Mouse (Mus musculus): Measurements from ENCODE around the gene 4930595D18Rik. TPM values are rescaled to one million over a fixed set of nuclear protein-coding genes. Genes with fewer than 3 reads are reported as not detected.

Gene 4930595D18Rik
- total RNA-seq (2023), result under 1 TPM in 1 of 2 experiments, not detected in 1; 0.44 TPM

DNA sequence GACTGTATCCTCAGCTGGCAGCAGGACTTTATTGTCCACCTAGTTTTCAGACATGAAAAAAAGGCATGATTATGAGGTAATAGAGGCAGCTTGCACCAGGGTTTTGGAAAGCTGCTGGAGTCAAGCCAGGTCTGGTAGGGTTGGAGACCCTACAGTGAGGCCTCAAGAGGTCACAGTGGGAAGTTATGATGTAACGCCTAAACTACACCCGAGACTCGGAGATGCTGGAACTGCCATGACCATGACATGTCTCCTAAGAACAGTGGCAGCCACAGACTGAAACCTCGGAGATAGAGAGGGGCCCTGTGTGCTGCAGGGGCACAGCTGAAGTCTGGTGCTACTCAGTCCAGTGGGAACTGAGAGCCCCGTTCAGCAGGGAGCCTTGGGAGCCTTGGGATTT, at the start of gene 4930595D18Rik:
Gene 4930595D18Rik, minus strand, starts transcription at position 16 of the 400 bp plus-strand sequence.

DNA sequence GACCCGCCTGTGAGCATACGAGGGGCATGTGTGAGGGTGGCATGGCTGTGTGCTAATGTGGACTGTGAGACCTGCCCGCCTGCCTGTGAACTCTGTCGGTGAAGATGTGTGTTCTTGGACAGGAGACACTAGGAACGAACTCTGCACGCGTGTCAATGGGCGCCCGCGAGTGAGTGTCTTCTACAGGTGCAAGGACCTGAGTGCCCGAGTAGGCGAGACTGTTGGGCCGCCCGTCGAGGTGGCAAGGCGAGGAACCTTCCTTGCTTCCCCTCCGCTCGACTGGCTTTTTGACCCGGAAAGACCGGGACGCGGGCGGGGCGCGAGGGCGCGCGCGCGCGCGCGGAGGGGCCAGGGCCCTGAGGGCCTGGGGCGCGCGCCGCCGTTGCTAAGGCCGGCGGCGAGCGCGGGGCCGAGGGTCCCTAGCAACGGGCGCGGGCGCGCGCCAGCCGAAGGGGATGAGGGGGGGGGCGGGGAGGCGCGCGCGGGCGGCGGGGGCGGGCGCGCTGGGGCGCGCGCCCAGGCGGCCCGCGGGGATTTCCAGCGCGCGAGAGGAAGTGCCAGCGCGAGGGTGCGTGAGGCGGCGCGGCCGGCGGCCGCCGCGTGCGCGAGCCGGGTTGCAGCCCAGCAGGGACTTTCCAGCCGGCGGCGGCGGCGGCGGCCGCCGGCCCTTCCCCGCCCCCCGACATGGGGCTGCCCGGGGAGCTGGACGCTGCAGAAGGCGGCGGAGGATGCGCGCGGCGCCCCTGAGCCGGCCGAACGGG, 18.3 kb downstream of the 4930595D18Rik start, which contains the start of gene Traf3:
Gene Traf3, plus strand, starts transcription at position 540 of the 761 bp plus-strand sequence.

Other genes with a start within 250 kb of the 4930595D18Rik start
- gene Ankrd9, start 205.5 kb downstream of the 4930595D18Rik start, total RNA-seq (2023), result 10 to 100 TPM; 20.5 to 26.4 TPM
- 10 to 100 TPM; 38.7 to 41.7 TPM for gene Rcor1, start 145.1 kb downstream of the 4930595D18Rik start, total RNA-seq (2023)
- 10 to 100 TPM; 38.2 to 44.3 TPM for gene Traf3, start 18.1 kb downstream of the 4930595D18Rik start, total RNA-seq (2023)
- gene Amn, start 86.6 kb upstream of the 4930595D18Rik start, total RNA-seq (2023), result not detected
- 10 to 100 TPM; 13.3 to 16.7 TPM for gene Cdc42bpb, start 193.2 kb upstream of the 4930595D18Rik start, total RNA-seq (2023)
- gene Lbhd2, start 222.3 kb upstream of the 4930595D18Rik start, total RNA-seq (2023), result not detected
- 1 to 10 TPM in 1 of 2 experiments, not detected in 1; 1.2 TPM for gene Exoc3l4, start 232.5 kb upstream of the 4930595D18Rik start, total RNA-seq (2023)